Mouse (Mus musculus) ES-Bruce4 (cell line): Measurements from ENCODE around the gene Asap3.

Experiments
- CTCF ChIP-seq: IDR thresholded peaks from one replicate; pipeline ENCODE4 v1.8.1; 2011; ENCODE audit warnings: low read depth, low read length
- EP300 ChIP-seq: IDR thresholded peaks from 2 replicates; pipeline ENCODE4 v1.6.1; 2011; ENCODE audit warnings: low read depth, low read length; ENCODE audit not compliant: insufficient read depth
- POLR2A ChIP-seq: IDR thresholded peaks from one replicate; pipeline ENCODE4 v1.8.1; 2011; ENCODE audit warnings: low read length; ENCODE audit not compliant: insufficient read depth

DNA sequence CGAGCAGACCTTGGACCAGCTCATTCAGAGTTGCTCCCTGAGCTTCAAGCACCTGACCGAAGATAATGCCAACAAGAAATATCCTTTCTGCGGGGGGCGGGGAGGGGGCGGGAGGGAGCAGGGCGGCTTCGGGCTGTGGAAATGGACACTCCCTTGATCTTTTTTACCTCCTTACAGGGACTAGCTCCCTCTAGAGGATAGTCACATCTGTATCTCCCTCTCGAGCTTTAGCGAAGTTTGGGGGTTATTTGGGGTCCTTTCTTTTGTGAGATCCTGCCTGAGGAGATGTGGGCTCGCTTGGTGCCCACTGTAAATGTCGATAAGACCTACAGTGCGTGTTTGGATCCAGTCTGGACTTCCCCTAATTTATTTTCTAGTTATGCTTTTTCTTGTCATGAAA, 24.8 kb upstream of the Asap3 start:
- TF ChIP-seq EP300 (no peak), CTCF (no peak), POLR2A (no peak)
